11 mouse cellular contexts compared by ENCODE assay signal in genomic region chr1:152410657-152411056, GRCm38 (mm10). TPM values are rescaled to one million over a fixed set of nuclear protein-coding genes. Genes with fewer than 3 reads are reported as not detected.
DNase-seq lines count a peak whose midpoint lies in the region; TF ChIP-seq lines count a peak whose summit lies in the region.
"Had no signal": no experiment of that assay in that cellular context is flagged by ENCODE, and none has a peak within 500 bp of the region (broad histone marks: within the 10 kb centered on the region; RNA-seq: fewer than 3 reads in every experiment).

No protein-coding gene starts in this region.

- no peak for TF ChIP-seq POLR2A in brain, embryonic 14.5 days (IDR thresholded peaks at IDR 0.05; ENCODE audit: borderline replicate concordance, extremely low read depth, insufficient read depth, insufficient read length, poor library complexity, severe bottlenecking)

- intact Hi-C loops in gastrocnemius, postnatal 14 days (cut with DNase I; ENCODE audit: low total_unique reads), result no loop called here
- intact Hi-C loops in gastrocnemius, postnatal 36 days (cut with DNase I), result no loop called here

- DNase-seq in gastrocnemius, postnatal 14 days, result peak; percentile 28
- DNase-seq in gastrocnemius, postnatal 36 days, result no peak
- DNase-seq in brain, embryonic 14.5 days (ENCODE audit: low read depth), result peak; percentile 85
- DNase-seq in cerebellum, postnatal 10 days, result peak; percentile 95 to 96
- DNase-seq in layer of hippocampus, postnatal 14 days (ENCODE audit: low spot score in 2 of 2), result peak; percentile 57 to 86
- no peak for DNase-seq in liver
- DNase-seq in thymus, postnatal 0 days (ENCODE audit: low spot score), result no peak
- DNase-seq: lung, postnatal 4 days; retina, postnatal 1 day had no signal

- no peak for TF ChIP-seq CTCF in brain, embryonic 14.5 days (IDR thresholded peaks at IDR 0.05; ENCODE audit: borderline replicate concordance, extremely low read depth, insufficient read depth, insufficient read length)

RNA-seq across cellular contexts. Expression of gene Colgalt2, which starts 11.0 kb away (rescaled TPM):
- total RNA-seq in gastrocnemius, postnatal 14 days (2021), result 1 to 10 TPM; 4.1 TPM
- total RNA-seq in gastrocnemius, postnatal 36 days (2021), result 1 to 10 TPM; 2.0 to 2.2 TPM
- polyA plus RNA-seq in brain, embryonic 14.5 days (2012; rRNA removed), result 3.3 and 4.3 TPM in 2 replicates
- total RNA-seq in layer of hippocampus, postnatal 14 days (2021), result 1 to 10 TPM; 5.7 to 6.8 TPM
- 1.1 and 1.2 TPM in 2 replicates for polyA plus RNA-seq in thymus, postnatal 0 days (2015; fragmentation: Nextera tagmentation; extraction: Ambion mirVana)
- total RNA-seq: CH12.LX had no signal
- polyA plus RNA-seq: myocyte had no signal

RNA-seq across cellular contexts. Expression of gene Tsen15, which starts 24.2 kb away (rescaled TPM):
- 10 to 100 TPM; 11.0 to 14.4 TPM for total RNA-seq in gastrocnemius, postnatal 14 days (2021)
- 10 to 100 TPM; 11.9 to 13.7 TPM for total RNA-seq in gastrocnemius, postnatal 36 days (2021)
- polyA plus RNA-seq in brain, embryonic 14.5 days (2012; rRNA removed), result 22.5 and 29.6 TPM in 2 replicates
- total RNA-seq in layer of hippocampus, postnatal 14 days (2021), result 10 to 100 TPM; 24.1 to 27.6 TPM
- polyA plus RNA-seq in thymus, postnatal 0 days (2015; fragmentation: Nextera tagmentation; extraction: Ambion mirVana), result 41.8 and 43.4 TPM in 2 replicates

Comparison
In these comparisons a context has a peak if more than half of its experiments do, and no peak if none do; other contexts are left out.
1. DNase-seq: peak in gastrocnemius, postnatal 14 days (single experiment), brain, embryonic 14.5 days (single experiment), cerebellum, postnatal 10 days (2 of 2) and layer of hippocampus, postnatal 14 days (2 of 2); none in gastrocnemius, postnatal 36 days (0 of 2), liver (single experiment) and thymus, postnatal 0 days (single experiment).